Mouse (Mus musculus) heart, adult 9 months (tissue): ENCODE data around the gene Nrf1.

Experiments
- DNase-seq, 2 experiments: peaks; one replicate each; pipeline ENCODE4 v3.0.0; 2022; ENCODE audit warnings: low spot score in 2 of 2

Nrf1 gene

DNA sequence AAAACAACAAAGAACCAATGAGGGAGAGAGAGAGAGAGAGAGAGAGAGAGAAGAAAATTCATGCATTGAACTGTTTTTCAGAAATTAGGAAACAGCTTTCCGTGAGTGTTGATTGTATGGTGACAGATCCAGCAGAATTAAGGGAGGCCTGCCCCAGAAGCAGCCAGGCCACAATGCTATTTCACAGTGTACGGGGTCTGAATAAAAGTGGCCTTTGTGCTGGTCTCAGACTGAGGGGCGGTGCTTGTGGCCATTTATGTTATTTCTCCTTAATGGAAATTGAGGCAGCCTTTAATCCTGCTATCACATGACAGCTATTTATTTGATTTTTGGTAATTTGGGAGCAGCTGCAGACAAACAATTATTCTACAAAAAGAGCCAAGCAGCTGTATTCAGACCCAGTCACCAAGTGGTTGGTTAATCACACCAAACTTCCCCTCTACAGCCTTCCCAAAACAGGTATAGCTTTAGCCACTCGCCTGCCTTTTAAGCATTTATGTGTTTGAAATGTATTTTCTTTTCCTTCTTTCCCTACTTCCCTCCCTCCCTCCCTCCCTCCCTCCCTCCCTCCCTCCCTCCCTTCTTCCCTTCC, 31.2 kb downstream of the Nrf1 start:
- no peak for DNase-seq

DNA sequence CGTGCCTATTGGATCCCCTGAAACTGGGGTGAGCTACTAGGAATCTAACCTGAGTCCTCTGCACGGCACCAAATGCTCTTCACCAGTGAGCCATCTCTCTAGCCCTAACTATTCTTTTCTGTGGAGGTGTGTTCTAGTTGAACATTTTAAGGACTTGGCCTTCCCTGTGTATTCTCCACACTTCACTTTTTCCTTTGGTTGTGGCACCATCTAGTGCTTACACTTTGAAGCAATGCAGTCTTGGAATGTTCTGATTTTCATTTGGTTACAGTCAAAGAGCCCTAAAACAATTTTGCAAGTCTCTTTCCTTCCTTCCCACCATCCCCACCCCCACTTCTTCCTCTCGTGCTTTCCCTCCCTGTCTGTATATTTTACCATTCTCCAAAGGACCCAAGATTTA, 33.6 kb downstream of the Nrf1 start:
- no peak for DNase-seq

DNA sequence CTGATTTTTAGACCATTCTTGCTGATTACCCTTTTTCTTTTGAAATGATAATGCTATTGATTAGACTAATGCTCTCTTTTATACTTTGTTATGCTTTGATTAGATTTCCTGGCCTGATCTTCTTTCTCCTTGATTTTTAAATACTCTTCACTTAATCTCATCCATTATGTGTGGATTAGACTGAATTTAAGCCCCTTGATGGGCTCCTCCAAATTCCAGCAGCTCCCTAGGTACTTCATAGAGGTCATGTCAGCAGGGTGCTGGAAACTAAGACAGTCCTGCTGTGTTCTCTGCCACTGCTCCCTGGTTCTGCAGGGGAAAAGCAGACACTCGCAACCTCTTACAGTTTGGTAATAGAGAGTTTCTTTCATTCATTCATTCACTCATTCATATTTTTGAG, 35.5 kb downstream of the Nrf1 start:
- DNase-seq, result no peak

DNA sequence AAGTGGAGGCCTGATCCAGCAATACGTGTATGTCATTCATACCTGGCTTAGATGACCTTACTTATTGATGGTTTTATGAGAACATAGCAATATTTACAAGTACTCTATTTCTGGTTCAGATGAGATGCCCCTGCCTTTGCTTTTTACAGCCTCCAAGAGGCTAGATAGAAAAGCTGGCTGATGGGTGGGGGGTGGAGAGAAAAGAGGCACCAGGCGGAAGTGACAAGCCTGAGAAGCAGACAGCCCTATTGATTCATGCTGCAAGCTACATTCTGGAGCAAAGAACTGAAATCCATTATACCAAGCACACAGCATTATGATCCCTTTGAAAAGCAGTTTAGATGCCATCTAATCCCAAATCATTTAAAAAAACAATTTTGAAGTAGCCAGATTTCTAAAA, 37.6 kb downstream of the Nrf1 start:
- no peak for DNase-seq

DNA sequence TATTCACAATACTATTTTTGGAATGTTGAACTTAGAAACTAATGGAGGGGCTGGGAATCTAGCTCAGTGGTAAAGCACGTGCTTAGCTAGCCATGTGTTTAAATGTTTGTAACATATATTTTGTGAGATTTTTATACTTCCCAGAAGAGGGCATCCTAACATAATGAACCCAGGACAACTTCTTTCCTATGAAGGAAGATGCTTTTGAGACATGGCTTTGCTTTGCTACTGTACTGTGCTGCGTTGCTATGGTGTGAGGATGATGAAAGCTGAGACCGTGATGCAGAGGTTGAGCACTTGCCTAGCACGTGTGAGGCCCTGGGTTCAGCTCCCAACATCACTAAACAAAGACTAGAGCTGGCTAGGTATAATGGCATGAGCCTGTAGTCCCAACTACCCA, 43.4 kb downstream of the Nrf1 start:
- no peak for DNase-seq

DNA sequence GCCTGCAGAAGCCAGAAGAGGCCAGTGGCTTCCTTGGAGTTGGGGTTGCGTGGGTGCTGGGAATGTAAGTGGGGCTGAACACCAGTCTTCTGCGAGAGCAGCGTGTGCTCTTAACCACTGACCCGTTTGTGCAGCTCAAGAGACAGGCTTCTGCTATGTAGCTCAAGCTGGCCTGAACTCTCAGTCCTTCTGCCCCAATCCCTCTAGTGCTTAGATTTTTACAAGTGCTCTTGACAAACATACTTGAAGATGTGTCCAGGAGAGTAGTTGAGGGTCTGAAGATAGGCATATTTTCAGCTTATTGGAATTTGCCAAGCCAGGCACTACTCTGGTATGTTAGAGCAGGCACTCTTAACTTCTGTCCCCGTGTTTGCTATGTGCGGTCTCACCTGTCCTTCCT, 45.0 kb downstream of the Nrf1 start:
- DNase-seq, result no peak

DNA sequence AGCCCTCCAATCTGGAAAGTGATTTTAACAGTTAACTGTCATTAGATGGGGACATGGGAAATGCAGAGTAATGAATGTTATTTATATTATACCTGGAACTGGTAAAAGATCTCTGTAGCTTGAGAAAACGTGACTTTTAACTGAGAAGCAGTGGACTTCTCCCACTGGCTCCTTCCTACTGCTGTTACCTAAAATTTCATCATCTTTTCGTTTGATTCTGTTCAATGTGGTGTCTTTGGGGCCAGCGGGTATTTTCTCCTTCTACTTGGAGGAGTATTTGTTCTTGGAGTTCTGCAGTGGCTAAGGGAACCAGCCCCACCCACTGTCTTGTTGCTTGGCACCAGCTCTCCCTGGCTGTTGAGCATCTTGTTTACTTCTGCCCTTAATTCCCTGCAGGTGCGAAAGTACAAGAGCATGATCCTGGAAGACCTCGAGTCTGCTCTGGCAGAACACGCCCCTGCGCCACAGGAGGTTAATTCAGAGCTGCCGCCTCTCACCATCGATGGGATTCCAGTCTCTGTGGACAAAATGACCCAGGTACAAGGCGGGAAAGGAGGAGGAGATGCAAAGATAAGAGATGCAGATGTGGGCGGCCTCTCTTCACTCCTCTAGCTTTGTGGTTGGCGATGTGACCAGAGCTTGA, 54.1 kb downstream of the Nrf1 start:
- DNase-seq, result no peak

DNA sequence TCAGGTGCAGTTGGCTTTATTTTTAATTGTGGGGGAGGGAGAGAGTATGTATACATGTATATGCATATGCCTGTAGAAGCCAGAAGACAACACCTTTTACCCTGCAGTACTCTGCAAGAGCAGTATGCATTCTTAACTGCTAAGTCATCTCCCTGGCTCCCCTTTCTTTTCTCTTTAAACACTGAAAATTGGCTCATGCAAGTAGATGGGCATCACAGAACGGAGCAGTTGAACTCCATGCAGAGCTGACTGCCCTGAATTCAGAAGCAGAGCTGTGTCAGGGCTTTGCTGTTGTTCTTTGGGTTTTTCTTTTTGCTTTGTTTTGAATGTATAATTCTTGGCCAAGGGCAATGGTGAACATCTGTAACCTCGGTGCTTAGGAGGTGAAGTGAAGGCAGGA, 58.3 kb downstream of the Nrf1 start:
- no peak for DNase-seq

DNA sequence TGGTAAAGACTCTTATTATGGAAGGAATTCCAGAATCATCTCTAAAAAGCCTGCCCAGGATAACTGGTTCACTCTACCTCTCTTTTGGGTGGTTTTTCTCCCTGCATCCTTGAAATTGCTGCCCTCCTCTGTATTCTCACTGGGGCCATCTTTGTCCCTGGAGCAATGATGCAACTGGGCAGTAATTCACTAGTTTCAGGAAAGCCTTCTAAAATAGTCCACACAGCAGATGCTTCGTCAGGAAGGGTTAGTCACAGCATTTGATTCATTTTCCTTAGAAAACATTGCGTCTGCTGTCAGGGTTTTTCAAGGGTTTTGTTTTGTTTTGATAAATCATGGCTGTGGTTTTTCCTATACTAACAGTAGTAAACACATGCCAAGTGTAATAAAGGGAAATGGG, 59.7 kb downstream of the Nrf1 start:
- no peak for DNase-seq

DNA sequence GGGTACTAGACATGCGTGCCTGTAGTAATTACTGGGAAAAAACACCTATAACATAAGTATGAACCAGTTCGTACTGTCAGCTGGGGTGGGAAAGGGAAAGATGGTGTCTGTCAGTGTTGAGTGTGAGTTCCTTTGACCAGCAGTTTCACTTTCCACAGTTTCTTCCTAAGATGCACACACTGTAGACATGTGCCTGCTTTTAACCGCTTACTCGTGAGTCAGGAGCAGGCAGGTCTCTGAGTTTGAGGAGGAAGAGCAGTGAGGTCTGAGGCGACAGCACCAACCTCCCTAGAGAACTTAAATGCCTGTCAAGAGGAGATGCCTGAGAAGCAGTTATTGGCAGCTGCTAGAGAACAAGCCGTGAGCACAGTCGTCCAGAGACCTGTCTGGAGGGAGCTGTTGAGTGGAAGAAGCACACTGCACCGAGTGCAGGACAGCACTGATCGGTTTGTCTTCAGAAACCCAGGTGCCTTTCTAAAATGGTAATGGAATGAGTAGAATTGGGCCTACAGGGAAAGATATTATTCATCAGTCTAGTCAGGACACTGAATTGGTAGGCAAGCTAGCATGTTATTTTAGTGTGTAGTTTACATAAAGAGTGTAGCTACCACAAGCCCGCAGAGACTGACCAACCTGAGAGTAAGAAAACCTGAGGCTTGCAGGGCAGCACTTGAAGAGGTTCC, 62.2 kb downstream of the Nrf1 start:
- no peak for DNase-seq

DNA sequence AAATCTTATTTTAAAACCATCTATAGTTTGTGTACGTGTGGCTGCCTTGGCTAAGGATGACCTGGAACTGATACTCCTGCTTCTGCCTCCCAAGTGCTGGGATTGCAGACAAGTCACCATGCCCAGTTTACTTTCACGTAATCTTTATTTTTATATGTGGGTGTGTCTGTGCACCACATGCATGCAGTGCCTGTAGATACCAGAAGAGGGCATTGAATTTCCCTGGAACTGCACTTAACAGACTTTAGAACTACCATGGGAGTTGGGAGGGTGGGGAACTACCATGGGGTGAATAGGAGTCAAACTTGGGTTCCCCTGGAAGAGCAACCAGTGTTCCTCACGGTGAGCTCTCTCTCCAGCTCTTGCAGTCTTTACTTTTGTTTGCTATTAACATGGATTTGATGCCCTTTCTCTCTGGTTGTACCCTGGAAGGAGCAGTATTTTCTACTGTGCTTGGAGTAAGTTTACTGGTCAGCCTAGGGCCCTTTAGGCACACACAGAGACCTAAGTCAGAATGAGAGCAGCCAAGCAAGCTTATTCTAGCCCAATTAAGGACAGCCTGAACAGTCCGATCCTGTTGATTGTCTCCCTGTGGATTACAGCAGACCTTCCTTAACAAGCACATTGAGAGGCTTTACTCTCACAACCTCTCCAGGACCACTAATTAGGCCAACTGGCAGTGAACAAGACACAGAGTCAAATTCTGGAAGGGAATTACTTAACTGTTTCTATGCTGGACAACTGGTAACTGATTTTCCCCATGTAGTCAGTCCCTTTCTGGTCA, 64.8 kb downstream of the Nrf1 start:
- no peak for DNase-seq

DNA sequence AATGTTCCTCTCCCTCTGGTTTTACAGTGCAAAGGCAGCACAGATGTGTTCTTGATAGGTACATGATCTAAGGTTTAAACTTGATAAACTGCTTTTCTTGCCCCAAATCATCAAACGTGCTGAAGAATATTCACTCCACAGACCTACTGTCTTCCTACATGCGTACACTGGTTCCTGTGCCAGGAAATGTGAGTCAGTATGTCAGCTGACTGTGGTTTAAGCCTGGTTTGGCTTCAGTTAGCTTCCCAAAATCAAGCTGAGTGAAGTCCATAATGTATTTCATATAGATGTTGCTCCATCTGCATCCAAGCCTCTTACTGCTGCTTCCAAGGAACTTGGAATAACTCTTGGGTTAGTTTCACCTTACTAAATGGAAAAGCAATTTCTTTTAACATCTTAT, 66.3 kb downstream of the Nrf1 start:
- no peak for DNase-seq

DNA sequence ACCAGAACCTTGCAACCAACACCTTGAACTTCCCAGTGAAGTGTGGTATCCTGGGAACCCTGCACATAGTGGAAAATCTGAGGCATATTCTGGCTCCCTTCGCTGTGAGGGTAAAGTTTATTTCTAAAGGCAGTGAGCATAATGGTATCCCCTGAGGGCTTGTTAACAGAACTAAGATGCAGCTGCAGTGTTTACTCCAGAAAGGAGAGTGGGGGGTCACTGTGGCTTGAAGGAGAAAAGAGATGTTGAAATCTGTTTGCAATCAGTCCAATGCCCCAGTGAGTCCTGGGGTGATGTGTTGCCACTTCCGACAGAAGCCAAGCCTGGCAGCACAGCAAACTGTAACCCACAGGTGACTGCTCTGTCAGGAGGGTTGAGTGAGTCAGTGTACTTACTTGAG, 73.4 kb downstream of the Nrf1 start:
- no peak for DNase-seq

DNA sequence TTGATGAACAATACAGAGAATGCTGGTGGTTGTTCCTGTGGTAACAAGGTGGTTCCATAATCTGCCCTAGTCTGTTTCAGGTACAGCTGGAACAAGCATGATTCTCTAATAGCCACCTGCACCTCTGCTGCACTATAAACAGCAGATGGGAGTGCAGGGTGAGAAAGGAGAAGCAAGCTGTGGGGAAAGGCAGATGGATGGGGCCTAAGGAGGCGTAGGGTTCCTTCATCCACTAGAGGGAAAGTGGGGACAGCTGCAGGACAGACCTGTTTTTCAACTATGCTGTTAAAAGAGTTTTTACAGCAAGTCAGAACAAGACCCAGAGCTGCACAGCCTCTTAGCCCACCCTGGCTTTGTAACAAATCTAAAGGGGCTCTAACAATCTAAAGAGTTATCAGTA, 73.8 kb downstream of the Nrf1 start:
- DNase-seq, result no peak

DNA sequence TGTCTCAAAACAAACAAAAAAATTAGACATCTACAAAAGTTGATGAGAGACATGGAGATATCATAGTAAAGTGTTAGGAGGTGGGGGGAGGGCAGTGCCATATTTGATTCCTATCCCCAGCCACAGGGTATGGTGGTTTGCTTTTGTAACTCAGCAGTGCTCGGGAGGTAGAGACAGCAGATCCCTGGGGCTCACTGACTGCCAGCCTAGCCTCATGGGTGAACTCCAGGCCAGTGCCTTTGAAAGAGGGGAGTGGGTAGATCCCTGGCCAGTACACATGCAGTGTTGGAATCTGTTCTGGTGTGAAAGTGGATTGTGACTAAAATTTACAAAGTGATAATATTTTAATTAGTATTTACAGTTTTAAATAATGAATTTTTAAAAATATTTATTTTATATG, 75.6 kb downstream of the Nrf1 start:
- DNase-seq, result no peak

DNA sequence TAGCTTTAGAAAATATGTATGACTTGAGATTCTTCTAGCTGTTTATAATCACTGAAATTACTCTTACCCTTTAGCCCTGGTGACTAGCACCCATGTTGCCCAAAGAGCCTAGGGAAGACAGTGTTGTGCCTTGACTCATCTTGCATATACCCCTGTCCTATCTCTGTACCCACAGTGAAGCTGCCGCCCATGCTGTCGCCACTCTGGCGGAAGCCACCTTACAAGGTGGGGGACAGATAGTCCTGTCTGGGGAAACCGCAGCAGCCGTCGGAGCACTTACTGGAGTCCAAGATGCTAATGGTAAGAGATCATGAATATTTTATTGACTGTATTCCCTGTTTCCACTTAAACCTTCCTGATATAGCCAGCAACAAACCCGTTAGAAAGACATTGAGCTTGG, 78.3 kb downstream of the Nrf1 start:
- no peak for DNase-seq

DNA sequence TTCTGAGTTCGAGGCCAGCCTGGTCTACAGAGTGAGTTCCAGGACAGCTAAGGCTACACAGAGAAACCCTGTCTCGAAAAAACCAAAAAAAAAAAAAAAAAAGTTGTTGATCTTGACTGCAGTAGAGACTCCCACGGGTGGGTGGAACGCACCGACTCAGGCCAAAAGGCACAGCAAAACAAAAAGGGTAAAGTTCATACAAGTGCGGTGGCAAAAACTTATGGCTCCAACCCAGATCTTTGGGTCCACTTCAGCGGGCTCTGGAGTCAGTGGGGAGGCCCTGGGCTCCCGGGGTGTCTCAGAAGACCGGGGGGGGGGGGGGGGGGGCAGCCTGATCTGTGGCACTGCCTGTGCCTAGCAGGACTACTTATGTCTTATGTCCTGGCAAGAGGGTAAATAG, 79.0 kb downstream of the Nrf1 start:
- DNase-seq, result no peak

DNA sequence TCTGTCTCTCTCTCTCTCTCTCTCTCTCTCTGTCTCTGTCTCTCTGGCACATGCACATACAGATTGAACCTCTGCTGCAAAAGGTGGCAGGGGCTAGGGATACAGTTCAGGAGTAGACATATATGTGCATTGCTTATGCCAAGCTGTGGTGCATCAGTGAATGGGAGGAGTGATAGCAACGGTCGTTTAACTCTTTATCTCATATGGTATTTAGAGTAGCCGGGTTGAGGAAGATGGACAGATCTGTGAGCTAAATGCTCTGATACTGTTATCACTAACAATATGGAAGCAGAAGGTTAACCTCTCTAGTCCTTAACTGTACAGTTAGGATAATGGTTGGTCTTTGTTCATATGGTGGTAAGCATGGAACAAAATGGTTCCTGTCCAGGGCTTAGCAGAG, 84.6 kb downstream of the Nrf1 start:
- DNase-seq, result no peak

DNA sequence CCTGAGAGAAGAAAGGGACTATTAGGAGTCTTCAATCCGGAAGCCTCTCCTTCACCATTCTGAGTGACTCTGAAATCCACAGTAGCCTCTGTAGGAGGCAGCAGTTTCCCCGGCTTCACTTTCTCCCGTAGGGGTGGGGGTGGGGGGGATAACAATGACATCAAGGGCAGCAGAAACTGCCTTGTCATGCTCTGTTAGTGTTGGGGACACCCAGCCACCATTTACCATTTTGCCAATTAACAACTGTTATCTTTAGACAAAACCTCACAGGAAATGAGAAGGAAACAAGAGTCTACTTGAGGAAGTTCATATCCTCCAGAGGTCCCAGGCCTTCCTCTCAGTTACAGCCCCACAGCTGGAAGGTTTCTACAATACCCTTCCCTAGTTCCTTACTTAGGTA, 87.8 kb downstream of the Nrf1 start:
- no peak for DNase-seq

DNA sequence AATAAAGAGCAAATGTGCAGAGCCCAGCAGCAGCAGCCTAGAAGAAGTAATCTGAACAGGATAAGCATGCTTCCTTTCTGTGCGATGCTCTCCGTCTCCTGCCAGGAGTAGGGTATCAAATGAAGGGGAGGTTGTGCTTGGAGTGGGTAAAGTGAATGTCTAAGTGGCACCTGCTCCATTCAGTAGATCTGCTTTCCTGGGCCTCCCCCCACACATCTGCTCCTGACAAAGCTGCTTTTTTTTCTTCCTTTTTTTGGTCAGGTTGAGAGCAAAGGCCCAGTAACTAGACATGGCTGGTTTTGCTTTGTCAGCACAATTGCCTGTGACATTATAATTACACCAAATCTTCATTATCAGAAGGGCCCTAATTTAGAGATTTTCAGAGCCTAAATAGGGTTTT, 89.4 kb downstream of the Nrf1 start:
- DNase-seq, result no peak

DNA sequence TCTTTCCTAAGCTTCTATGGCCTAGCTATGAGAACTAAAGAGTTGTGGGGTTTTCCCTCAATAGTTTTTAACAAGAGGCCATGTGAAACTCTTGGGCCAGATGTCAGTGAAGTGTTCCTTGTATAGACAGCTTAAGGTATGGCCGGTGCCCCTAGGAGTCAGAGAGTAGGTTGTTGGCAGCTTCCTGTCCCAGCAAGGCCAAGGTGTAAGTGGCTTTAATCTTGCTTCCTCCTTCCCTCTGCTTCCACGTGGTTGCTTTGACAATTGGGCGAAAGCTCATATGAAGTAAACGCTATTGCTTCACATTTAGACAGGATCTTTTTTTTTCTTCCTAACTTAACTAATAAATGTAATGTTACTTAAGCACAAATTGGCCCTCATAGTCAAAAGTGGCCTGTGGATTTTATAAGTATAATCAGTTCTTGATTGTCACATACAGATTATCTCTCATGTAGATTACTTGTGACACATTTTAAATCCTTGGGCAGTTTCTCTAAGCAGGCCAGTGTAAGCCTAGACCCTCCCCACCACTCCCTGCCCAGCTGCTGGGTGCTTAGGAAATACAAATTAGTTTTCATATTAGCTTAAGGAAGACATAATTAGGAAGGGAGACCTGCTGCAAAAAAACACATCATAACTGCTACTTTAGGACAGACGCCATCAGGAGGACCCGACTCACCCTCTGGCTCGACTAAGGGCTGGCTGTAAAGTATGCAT, 91.7 kb downstream of the Nrf1 start:
- no peak for DNase-seq

DNA sequence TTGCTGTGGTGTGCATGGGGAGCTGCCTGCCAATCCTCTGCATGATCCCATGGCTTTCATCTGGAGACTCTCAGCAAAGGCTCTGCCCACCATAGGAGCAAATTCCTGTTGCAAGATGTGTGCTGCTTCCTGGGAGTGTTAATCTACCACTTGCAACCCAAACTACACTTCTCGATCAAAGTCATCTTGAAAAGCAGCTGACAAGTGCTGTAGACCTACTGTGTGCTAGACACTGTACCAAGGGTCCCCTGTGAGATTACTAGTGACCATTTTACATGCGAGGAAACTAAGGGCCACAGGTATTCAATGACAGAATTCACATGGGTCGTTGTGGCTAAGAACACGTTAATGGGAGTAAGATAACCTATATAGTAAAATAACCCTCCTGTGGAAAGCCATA, 95.5 kb downstream of the Nrf1 start:
- no peak for DNase-seq
